Mouse (Mus musculus) neural tube, embryonic 15.5 days (tissue): ENCODE measurements around the gene Hist1h1a. TPM values are rescaled to one million over a fixed set of nuclear protein-coding genes. Genes with fewer than 3 reads are reported as not detected.
A peak's percentile ranks its signal among the peaks of the same experiment; 100 is the strongest.
"Not testable (repeated sequence)": the region's sequence is repeated elsewhere in the genome, so short reads cannot be mapped to it uniquely, and the experiment has no call there.

ENCODE experiments used
- ATAC-seq: fragments of 200-750 bp; cut with Nextera tagmentation; 2 replicates; pipeline ENCODE4 v1.8.0; 2017; ENCODE audit warnings: mild to moderate bottlenecking, moderate TSS enrichment, moderate library complexity; ENCODE audit not compliant: low FRiP score
- H3K27ac ChIP-seq: fragments of 300-500 bp; sonication (generic); replicated peaks from 2 replicates; pipeline ENCODE4 v1.5.1; 2015; ENCODE audit warnings: mild to moderate bottlenecking, inconsistent platforms
- H3K27me3 ChIP-seq: fragments of 300-500 bp; sonication (generic); replicated peaks from 2 replicates; pipeline ENCODE4 v1.6.1; 2015; ENCODE audit warnings: inconsistent platforms
- H3K36me3 ChIP-seq: fragments of 300-500 bp; sonication (generic); 2 replicates; pipeline ENCODE4 v1.6.1; 2015; ENCODE audit warnings: inconsistent platforms
- H3K4me1 ChIP-seq: fragments of 300-500 bp; sonication (generic); 2 replicates; pipeline ENCODE4 v1.6.1; 2015; ENCODE audit warnings: inconsistent platforms
- H3K4me2 ChIP-seq: fragments of 300-500 bp; sonication (generic); 2 replicates; pipeline ENCODE4 v1.6.1; 2015; ENCODE audit warnings: inconsistent platforms, mild to moderate bottlenecking, moderate library complexity
- H3K4me3 ChIP-seq: fragments of 300-500 bp; sonication (generic); replicated peaks from 2 replicates; pipeline ENCODE4 v1.5.1; 2015; ENCODE audit warnings: mild to moderate bottlenecking, inconsistent platforms
- H3K9ac ChIP-seq: fragments of 300-500 bp; sonication (generic); replicated peaks from 2 replicates; pipeline ENCODE4 v1.6.1; 2015; ENCODE audit warnings: mild to moderate bottlenecking, inconsistent platforms
- H3K9me3 ChIP-seq: fragments of 300-500 bp; sonication (generic); replicated peaks from 2 replicates; pipeline ENCODE4 v1.6.1; 2016; ENCODE audit warnings: inconsistent platforms
- WGBS: fragments of 180-500 bp; shearing (Covaris S2); methylation state at CpG from one replicate; pipeline ENCODE4 v1.1.7; 2015; ENCODE audit warnings: mixed read lengths; 5-methylcytosine and 5-hydroxymethylcytosine counted together
- polyA plus RNA-seq: library from polyadenylated mRNA; unstranded; fragments of >200 nt; fragmentation: Nextera tagmentation; extraction: Ambion mirVana; gene quantifications from 2 replicates; pipeline ENCODE4 v1.2.1, GENCODE M21; 2015

Hist1h1a gene
- polyA plus RNA-seq, 1 experiment from 2014 or later, result 0.44 TPM

DNA sequence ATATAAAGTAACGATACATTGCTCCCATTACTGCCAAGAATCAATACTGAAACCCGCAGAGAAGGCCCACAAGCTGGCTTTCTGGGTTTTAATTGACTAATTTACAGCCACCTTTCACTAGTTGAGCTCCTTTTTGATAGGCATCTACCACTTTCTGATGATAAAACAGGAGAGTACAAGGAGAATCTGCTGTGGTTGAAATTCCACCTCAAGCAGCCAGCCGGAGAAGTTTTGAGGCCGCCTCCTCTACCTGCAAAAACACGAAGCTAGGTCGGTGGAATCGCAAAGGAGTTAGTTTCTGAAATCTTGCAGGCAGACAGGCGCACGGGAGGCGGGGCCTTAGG, 252 bp upstream of the Hist1h1a start:
- under 1% methylated on average over 10 of the region's 10 CpGs for WGBS
- peak overlapping the region; percentile 56 for H3K9ac ChIP-seq
- ATAC-seq, result no peak

DNA sequence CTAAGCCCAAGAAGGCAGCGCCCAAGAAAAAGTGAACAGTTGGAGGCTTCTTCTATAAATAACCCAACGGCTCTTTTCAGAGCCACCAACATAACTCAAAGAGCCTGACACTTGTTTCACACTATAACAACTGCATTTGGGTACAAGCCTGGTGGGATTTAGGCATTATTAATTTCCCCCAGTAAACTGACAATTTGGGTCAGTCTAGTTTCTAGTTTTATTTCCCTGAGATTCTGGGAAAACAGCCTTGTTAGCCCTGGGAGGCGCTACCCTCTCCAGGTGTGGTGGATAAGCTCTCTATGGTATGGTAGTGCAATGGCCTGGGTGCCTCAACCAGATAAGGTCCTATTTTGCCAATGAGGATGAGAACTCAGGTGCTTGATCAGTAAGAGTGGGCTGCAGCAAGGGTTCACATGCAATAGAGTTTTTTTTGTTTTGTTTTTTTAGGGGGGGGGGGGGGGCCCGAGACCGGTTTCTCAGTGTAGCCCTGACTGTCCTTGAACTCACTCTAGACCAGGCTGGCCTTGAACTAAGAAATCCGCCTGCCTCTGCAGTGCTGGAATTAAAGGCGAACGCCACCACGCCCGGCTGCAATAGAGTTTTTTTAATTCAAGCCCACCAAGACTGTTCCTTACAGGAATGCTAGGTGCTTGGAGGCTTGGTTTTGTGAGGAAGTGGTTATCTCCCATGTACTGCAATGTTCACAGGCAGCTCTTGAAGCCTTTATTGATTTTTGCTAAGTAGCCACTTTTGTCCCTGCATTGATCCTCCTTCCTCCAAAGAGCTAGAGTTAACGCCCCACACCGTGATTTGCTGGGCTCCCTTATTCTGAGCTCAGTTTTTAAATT, 1.1 kb downstream of the Hist1h1a start:
- peak overlapping the region; percentile 82 for H3K27ac ChIP-seq
- WGBS, result 33% methylated on average over 12 of the region's 12 CpGs

More for the DNA sequence above, 252 bp upstream of the Hist1h1a start:
- peak overlapping the region; percentile 91 for H3K4me2 ChIP-seq
- no peaks in the 10 kb centered on the region for H3K9me3 ChIP-seq
- H3K4me1 ChIP-seq, result peaks cover 32% of the 10 kb centered on the region
- H3K36me3 ChIP-seq, result no peaks in the 10 kb centered on the region
- no peaks in the 10 kb centered on the region for H3K27me3 ChIP-seq
- peak overlapping the region; percentile 82 for H3K27ac ChIP-seq
- peak overlapping the region; percentile 50 for H3K4me3 ChIP-seq

DNA sequence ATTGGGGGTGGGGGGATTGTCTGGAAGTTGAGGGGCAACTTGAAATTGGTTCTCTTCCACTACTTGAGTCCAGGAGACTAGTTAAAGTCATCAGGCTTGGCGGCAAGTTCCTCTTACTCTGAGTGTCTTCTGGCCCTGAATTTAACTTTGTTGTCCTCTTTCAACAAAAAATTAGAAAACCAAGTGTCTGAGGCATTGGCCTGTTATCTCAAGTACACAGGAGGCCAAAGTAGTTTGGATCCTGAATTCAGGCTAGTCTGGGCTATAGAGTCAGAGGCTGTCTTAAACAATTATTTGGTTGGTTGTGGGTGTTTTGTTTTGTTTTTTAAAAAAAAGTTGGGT, 1.7 kb downstream of the Hist1h1a start:
- Histone ChIP-seq H3K9me3 (no peaks in the 10 kb centered on the region), H3K9ac (no peak overlapping the region), H3K27ac (no peak overlapping the region), H3K4me3 (no peak overlapping the region), H3K27me3 (no peaks in the 10 kb centered on the region), H3K36me3 (no peaks in the 10 kb centered on the region), H3K4me1 (peaks cover 28% of the 10 kb centered on the region), H3K4me2 (0 out of 2 replicates have a peak overlapping the region, but pooled peaks have one; percentile 91)
- 73% methylated on average over 1 of the region's 1 CpGs for WGBS
- ATAC-seq, result no peak

More for the DNA sequence above, 1.1 kb downstream of the Hist1h1a start:
- peak overlapping the region; percentile 50 for H3K4me3 ChIP-seq
- H3K4me1 ChIP-seq, result peaks cover 32% of the 10 kb centered on the region
- no peak for ATAC-seq
- no peaks in the 10 kb centered on the region for H3K27me3 ChIP-seq
- no peaks in the 10 kb centered on the region for H3K9me3 ChIP-seq
- H3K9ac ChIP-seq, result peak overlapping the region; percentile 56
- peak overlapping the region; percentile 91 for H3K4me2 ChIP-seq
- H3K36me3 ChIP-seq, result no peaks in the 10 kb centered on the region

GRCm38 (mm10) chr13:23766772-23767171, 3.3 kb downstream of the Hist1h1a start:
- no peak overlapping the region for H3K27ac ChIP-seq

GRCm38 (mm10) chr13:23768834-23769397, 5.5 kb downstream of the Hist1h1a start:
- H3K27ac ChIP-seq, result no peak overlapping the region
- ATAC-seq, result no peak
- H3K4me1 ChIP-seq, result peaks cover 15% of the 10 kb centered on the region
- H3K27me3 ChIP-seq, result no peaks in the 10 kb centered on the region
- 49% methylated on average over 5 of the region's 5 CpGs for WGBS
- H3K9me3 ChIP-seq, result no peaks in the 10 kb centered on the region
- H3K4me3 ChIP-seq, result no peak overlapping the region
- no peak overlapping the region for H3K4me2 ChIP-seq
- H3K9ac ChIP-seq, result no peak overlapping the region
- no peaks in the 10 kb centered on the region for H3K36me3 ChIP-seq

More at GRCm38 (mm10) chr13:23766772-23767171, 3.3 kb downstream of the Hist1h1a start:
- ATAC-seq, result no peak
- Histone ChIP-seq H3K9ac (no peak overlapping the region), H3K4me1 (peaks cover 19% of the 10 kb centered on the region), H3K36me3 (no peaks in the 10 kb centered on the region), H3K4me3 (no peak overlapping the region), H3K27me3 (no peaks in the 10 kb centered on the region), H3K9me3 (no peaks in the 10 kb centered on the region), H3K4me2 (no peak overlapping the region)

DNA sequence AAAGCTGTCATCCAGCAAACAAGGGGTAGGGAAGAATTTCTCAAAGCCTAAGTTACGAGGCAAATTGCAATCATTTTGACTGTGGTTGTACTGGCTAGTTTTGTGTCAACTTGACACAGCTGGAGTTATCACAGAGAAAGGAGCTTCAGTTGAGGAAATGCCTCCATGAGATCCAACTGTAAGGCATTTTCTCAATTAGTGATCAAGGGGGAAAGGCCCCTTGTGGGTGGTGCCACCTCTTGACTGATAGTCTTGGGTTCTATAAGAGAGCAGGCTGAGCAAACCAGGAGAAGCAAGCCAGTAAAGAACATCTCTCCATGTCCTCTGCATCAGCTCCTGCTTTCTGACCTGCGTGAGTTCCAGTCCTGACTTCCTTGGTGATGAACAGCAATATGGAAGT, 6.1 kb downstream of the Hist1h1a start, which contains the start of gene Trim38:
Gene Trim38 (plus strand): TSS at position 301 of the 400 bp plus-strand sequence.
- not testable (repeated sequence) for H3K27ac ChIP-seq, ATAC-seq, H3K9ac ChIP-seq, H3K4me1 ChIP-seq, H3K9me3 ChIP-seq, H3K36me3 ChIP-seq, H3K4me2 ChIP-seq, H3K4me3 ChIP-seq, H3K27me3 ChIP-seq
- 89% methylated on average over 2 of the region's 2 CpGs for WGBS

GRCm38 (mm10) chr13:23772561-23773313, 9.3 kb downstream of the Hist1h1a start:
- Histone ChIP-seq H3K9me3 (no peaks in the 10 kb centered on the region), H3K36me3 (no peaks in the 10 kb centered on the region), H3K9ac (no peak overlapping the region), H3K4me3 (peak overlapping the region; percentile 9; the same call in 1 of the 2 replicates), H3K4me2 (peak overlapping the region; percentile 50), H3K27me3 (no peaks in the 10 kb centered on the region; the same call in 1 of the 2 replicates), H3K27ac (no peak overlapping the region), H3K4me1 (peaks cover 7% of the 10 kb centered on the region; the same call in 1 of the 2 replicates)
- ATAC-seq, result peak; percentile 90
- WGBS, result 28% methylated on average over 21 of the region's 21 CpGs

DNA sequence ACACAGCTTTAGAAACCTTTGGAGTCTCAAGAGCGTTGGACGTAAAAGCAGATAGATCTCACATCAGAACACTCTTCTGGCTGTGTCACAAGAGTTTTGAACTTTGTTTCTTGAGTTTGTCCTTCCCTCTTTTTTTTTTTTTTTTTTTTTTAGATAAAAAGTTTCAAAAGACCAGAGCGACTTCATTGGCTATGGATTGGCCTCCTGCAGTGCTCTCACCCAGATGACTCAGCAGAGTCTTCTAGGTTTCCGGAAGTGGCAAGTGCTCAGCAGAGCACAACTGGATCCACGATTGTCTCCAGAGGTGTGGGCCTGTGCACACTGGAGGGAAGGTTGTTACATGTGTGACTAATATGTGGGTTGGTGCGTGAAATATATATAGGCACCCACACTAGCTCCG, 14.9 kb downstream of the Hist1h1a start:
- Histone ChIP-seq H3K4me3 (no peak overlapping the region), H3K4me2 (no peak overlapping the region), H3K4me1 (no peaks in the 10 kb centered on the region), H3K9me3 (no peaks in the 10 kb centered on the region), H3K27me3 (no peaks in the 10 kb centered on the region; the same call in 1 of the 2 replicates), H3K36me3 (no peaks in the 10 kb centered on the region), H3K9ac (no peak overlapping the region), H3K27ac (no peak overlapping the region)
- 96% methylated on average over 7 of the region's 7 CpGs for WGBS
- ATAC-seq, result no peak

DNA sequence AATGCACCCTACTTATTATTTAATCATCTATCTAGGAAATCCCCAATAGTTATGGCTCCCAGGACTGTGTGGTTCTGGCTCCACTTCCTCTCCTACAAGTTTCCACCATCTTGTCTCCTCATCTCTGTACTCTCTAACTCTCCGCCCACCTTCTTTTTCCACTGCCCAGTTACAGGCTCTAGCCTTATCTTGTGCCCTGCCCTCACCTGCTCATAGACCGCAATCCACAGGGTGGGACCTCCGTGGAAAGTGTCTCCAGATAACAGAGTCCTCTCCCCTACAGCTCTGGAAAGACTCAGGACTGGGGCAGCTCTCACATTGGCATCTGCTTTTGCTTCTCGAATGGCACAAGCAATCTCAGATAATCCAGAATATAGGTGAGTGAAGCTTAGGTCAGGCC, 15.6 kb downstream of the Hist1h1a start:
- H3K9me3 ChIP-seq, result no peaks in the 10 kb centered on the region
- H3K36me3 ChIP-seq, result no peaks in the 10 kb centered on the region
- H3K27ac ChIP-seq, result no peak overlapping the region
- H3K4me3 ChIP-seq, result no peak overlapping the region
- no peak for ATAC-seq
- no peaks in the 10 kb centered on the region; the same call in 1 of the 2 replicates for H3K27me3 ChIP-seq
- H3K9ac ChIP-seq, result no peak overlapping the region
- no peak overlapping the region for H3K4me2 ChIP-seq
- H3K4me1 ChIP-seq, result no peaks in the 10 kb centered on the region
- 89% methylated on average over 4 of the region's 4 CpGs for WGBS

- Histone ChIP-seq H3K36me3 (no peaks in the 10 kb centered on the region), H3K9ac (no peak overlapping the region), H3K27ac (no peak overlapping the region), H3K4me2 (no peak overlapping the region), H3K4me3 (no peak overlapping the region), H3K9me3 (no peaks in the 10 kb centered on the region), H3K27me3 (no peaks in the 10 kb centered on the region), H3K4me1 (no peaks in the 10 kb centered on the region)
- WGBS, result 43% methylated on average over 2 of the region's 2 CpGs
- peak; percentile 84; the same call in 1 of the 2 replicates for ATAC-seq
These were observed 29.1 kb downstream of the Hist1h1a start for GRCm38 (mm10) chr13:23792520-23792919.

DNA sequence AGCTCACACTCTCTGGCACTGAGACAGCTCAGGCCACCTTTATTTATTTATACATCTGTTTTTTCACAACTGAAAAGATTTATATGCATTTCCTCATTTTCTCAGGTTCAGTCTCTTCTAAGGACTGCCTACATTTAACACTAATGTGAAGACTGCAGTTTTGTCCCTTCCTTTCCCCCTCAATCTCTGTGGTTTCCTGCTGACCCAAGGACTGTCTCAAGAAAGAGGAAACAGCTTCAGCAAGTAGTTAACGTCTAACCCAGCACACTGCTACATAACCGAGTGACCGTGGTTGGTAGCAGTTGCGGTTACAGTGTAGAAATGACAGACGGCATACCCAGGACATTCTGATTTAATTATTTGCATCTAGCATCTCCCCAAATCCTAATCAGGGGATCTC, 35.9 kb downstream of the Hist1h1a start:
- WGBS, result 88% methylated on average over 5 of the region's 5 CpGs
- Histone ChIP-seq H3K9ac (no peak overlapping the region), H3K9me3 (no peaks in the 10 kb centered on the region), H3K4me2 (no peak overlapping the region), H3K27ac (no peak overlapping the region), H3K36me3 (no peaks in the 10 kb centered on the region), H3K4me1 (no peaks in the 10 kb centered on the region), H3K27me3 (no peaks in the 10 kb centered on the region), H3K4me3 (no peak overlapping the region)
- no peak for ATAC-seq
